ENCODE assay signal across 19 mouse cellular contexts in the genomic region with DNA sequence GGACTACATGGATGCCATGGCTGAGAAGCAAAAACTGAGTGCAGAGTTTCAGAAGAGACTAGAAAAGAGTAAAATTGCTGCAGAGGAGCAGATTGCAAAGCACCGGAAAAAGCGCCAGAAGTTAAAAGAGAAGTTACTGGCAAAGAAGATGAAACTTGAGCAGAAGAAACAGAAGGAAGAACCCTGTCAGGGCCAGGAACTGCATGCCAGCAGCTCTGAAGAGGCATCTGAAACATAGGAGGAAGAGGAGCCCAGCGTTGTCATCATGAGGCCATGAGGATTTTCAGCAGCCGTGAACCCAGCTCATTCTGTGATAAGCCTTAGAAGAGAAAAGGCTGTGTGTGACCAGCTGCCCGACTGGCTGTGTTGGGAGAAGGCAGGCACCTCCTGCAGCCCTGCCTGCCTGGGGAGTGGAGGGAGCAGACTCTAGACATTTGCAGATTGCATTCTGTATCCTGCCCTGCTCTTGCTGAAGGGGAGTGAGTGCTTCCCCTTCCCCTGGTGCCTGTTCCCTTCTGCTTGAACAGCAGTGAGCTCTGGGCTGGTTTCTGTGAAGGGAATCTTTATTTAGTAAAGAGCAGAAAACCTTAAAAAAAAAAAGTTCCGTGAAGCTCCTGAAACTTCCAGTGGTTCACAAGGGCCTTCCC. TPM values are rescaled to one million over a fixed set of nuclear protein-coding genes. Genes with fewer than 3 reads are reported as not detected.
"Had no signal": no experiment of that assay in that cellular context is flagged by ENCODE, and none has a peak within 500 bp of the region (broad histone marks: within the 10 kb centered on the region; RNA-seq: fewer than 3 reads in every experiment).

No protein-coding gene starts in this region.

- DNase-seq: kidney, adult 8-10 months; kidney, postnatal 25 days; lung, adult 2 months; lung, postnatal 36 days; thymus, adult 18-20 months; thymus, postnatal 14 days had no signal

- H3K27ac ChIP-seq: limb, embryonic 10.5 days; liver, embryonic 15.5 days; stomach, postnatal 0 days had no signal

- H3K27me3 ChIP-seq: liver, embryonic 15.5 days; megakaryocyte, embryonic 14.5 days had no signal

- H3K9ac ChIP-seq: liver, embryonic 15.5 days had no signal

- H3K36me3 ChIP-seq: limb, embryonic 10.5 days; liver, embryonic 15.5 days had no signal

- ATAC-seq: intestine, postnatal 0 days; lung, postnatal 0 days; midbrain, embryonic 16.5 days had no signal

- H3K4me2 ChIP-seq: liver, embryonic 11.5 days; liver, embryonic 15.5 days; midbrain, embryonic 11.5 days had no signal

- H3K4me1 ChIP-seq: limb, embryonic 10.5 days; liver, embryonic 15.5 days; megakaryocyte, embryonic 14.5 days had no signal

- H3K9me3 ChIP-seq: limb, embryonic 10.5 days; liver, embryonic 15.5 days; megakaryocyte, embryonic 14.5 days had no signal

- H3K4me3 ChIP-seq: limb, embryonic 10.5 days; liver, embryonic 15.5 days; megakaryocyte, embryonic 14.5 days had no signal

RNA-seq across cellular contexts. Expression of gene Cyp4a14, which starts 14.8 kb away (rescaled TPM):
- total RNA-seq: layer of hippocampus, adult 18-20 months; left cerebral cortex, postnatal 14 days had no signal
- polyA plus RNA-seq: limb, embryonic 10.5 days; limb, embryonic 14.5 days; liver, embryonic 11.5 days; liver, embryonic 15.5 days; lung, adult 2 months; midbrain, embryonic 11.5 days; midbrain, embryonic 16.5 days; neural tube, embryonic 14.5 days had no signal

RNA-seq across cellular contexts. Expression of gene Cyp4a30b, which starts 28.7 kb away (rescaled TPM):
- total RNA-seq: layer of hippocampus, adult 18-20 months; left cerebral cortex, postnatal 14 days had no signal
- polyA plus RNA-seq: intestine, postnatal 0 days; limb, embryonic 10.5 days; limb, embryonic 14.5 days; liver, embryonic 11.5 days; liver, embryonic 15.5 days; lung, adult 2 months; lung, postnatal 0 days; midbrain, embryonic 11.5 days; midbrain, embryonic 16.5 days; neural tube, embryonic 14.5 days; stomach, postnatal 0 days had no signal

RNA-seq across cellular contexts. Expression of gene Cyp4a10, which starts 36.9 kb away (rescaled TPM):
- total RNA-seq: layer of hippocampus, adult 18-20 months; left cerebral cortex, postnatal 14 days had no signal
- polyA plus RNA-seq: limb, embryonic 10.5 days; limb, embryonic 14.5 days; liver, embryonic 11.5 days; liver, embryonic 15.5 days; midbrain, embryonic 11.5 days; midbrain, embryonic 16.5 days; neural tube, embryonic 14.5 days had no signal
